Mouse (Mus musculus) embryonic facial prominence, embryonic 14.5 days (tissue): Measurements from ENCODE around the gene Lat2. TPM values are rescaled to one million over a fixed set of nuclear protein-coding genes. Genes with fewer than 3 reads are reported as not detected.

Source experiments
- ATAC-seq: fragments of 200-750 bp; cut with Nextera tagmentation; 2 replicates; pipeline ENCODE4 v1.8.0; 2017; ENCODE audit warnings: low read depth, moderate number of reproducible peaks, moderate TSS enrichment
- DNase-seq: peaks from one replicate; pipeline ENCODE4 v3.0.0-alpha.2; 2015; ENCODE audit warnings: low spot score
- H3K27ac ChIP-seq: fragments of 300-500 bp; sonication (generic); replicated peaks from 2 replicates; pipeline ENCODE4 v1.5.1; 2014; ENCODE audit warnings: low read depth, mild to moderate bottlenecking, low read length, moderate library complexity
- H3K27me3 ChIP-seq: fragments of 300-500 bp; sonication (generic); replicated peaks from 2 replicates; pipeline ENCODE4 v1.6.1; 2014; ENCODE audit warnings: low read length; ENCODE audit not compliant: control insufficient read depth, insufficient read depth
- H3K36me3 ChIP-seq: fragments of 300-500 bp; sonication (generic); 2 replicates; pipeline ENCODE4 v1.6.1; 2014; ENCODE audit warnings: low read length, mixed read lengths; ENCODE audit not compliant: control insufficient read depth, insufficient read depth
- H3K4me1 ChIP-seq: fragments of 300-500 bp; sonication (generic); 2 replicates; pipeline ENCODE4 v1.6.1; 2014; ENCODE audit warnings: antibody characterized with exemption, low read length; ENCODE audit not compliant: control insufficient read depth, insufficient read depth
- H3K4me2 ChIP-seq: fragments of 300-500 bp; sonication (generic); 2 replicates; pipeline ENCODE4 v1.6.1; 2014; ENCODE audit warnings: low read depth, mild to moderate bottlenecking, low read length, moderate library complexity, mixed read lengths
- H3K4me3 ChIP-seq: fragments of 300-500 bp; sonication (generic); 2 replicates; pipeline ENCODE4 v1.5.1; 2014; ENCODE audit warnings: low read depth, mild to moderate bottlenecking, low read length
- H3K9ac ChIP-seq: fragments of 300-500 bp; sonication (generic); 2 replicates; pipeline ENCODE4 v1.6.1; 2014; ENCODE audit warnings: low read depth, mild to moderate bottlenecking, low read length, moderate library complexity, mixed read lengths
- H3K9me3 ChIP-seq: fragments of 300-500 bp; sonication (generic); 2 replicates; pipeline ENCODE4 v1.6.1; 2016; ENCODE audit warnings: low read length; ENCODE audit not compliant: control insufficient read depth
- WGBS: fragments of 180-500 bp; shearing (Covaris S2); extraction: QIAGEN DNeasy Blood & Tissue Kit; methylation state at CpG from one replicate; pipeline ENCODE4 v1.1.7; 2014; 5-methylcytosine and 5-hydroxymethylcytosine counted together
- polyA plus RNA-seq: library from polyadenylated mRNA; unstranded; fragments of >200 nt; fragmentation: Nextera tagmentation; extraction: Ambion mirVana; gene quantifications from 2 replicates; pipeline ENCODE4 v1.2.1, GENCODE M21; 2014

Gene Lat2
- polyA plus RNA-seq, 1 experiment from 2014 or later = 4.5 TPM

- no peak overlapping the region for H3K4me2 ChIP-seq
- H3K36me3 ChIP-seq = peaks cover 14% of the 10 kb centered on the region
- no peak overlapping the region for H3K9ac ChIP-seq
- H3K4me3 ChIP-seq = no peak overlapping the region
- H3K9me3 ChIP-seq = no peaks in the 10 kb centered on the region
- H3K4me1 ChIP-seq = peaks cover 11% of the 10 kb centered on the region; the same call in 1 of the 2 replicates
- no peak overlapping the region for H3K27ac ChIP-seq
- DNase-seq (no peak), ATAC-seq (no peak)
- no peaks in the 10 kb centered on the region for H3K27me3 ChIP-seq
- WGBS = 82% methylated on average over 3 of the region's 3 CpGs
Measured at GRCm38 (mm10) chr5:134640371-134640770, 25.5 kb upstream of the Lat2 start.

- Histone ChIP-seq H3K9ac (peak within 1 kb of the TSS; percentile 99), H3K9me3 (no peaks in the 10 kb centered on the region), H3K27ac (peak within 1 kb of the TSS; percentile 96), H3K4me3 (peak within 1 kb of the TSS; percentile 97), H3K36me3 (peaks cover 23% of the 10 kb centered on the region), H3K27me3 (no peaks in the 10 kb centered on the region), H3K4me1 (peaks cover 11% of the 10 kb centered on the region; the same call in 1 of the 2 replicates), H3K4me2 (peak within 1 kb of the TSS; percentile 72)
- DNase-seq (peak; percentile 97), ATAC-seq (peak; percentile 94)
- WGBS = under 1% methylated on average over 28 of the region's 52 CpGs
Measured at GRCm38 (mm10) chr5:134639269-134639682, 24.5 kb upstream of the Lat2 start, which contains the start of gene Eif4h. Gene Eif4h, minus strand, starts transcription at chr5:134639490.

GRCm38 (mm10) chr5:134638461-134639268 is 23.8 kb upstream of the Lat2 start:
- Histone ChIP-seq H3K9me3 (no peaks in the 10 kb centered on the region), H3K27me3 (no peaks in the 10 kb centered on the region), H3K9ac (peak overlapping the region; percentile 99), H3K36me3 (peaks cover 27% of the 10 kb centered on the region), H3K27ac (peak overlapping the region; percentile 96), H3K4me3 (peak overlapping the region; percentile 97), H3K4me2 (peak overlapping the region; percentile 72), H3K4me1 (peaks cover 11% of the 10 kb centered on the region; the same call in 1 of the 2 replicates)
- DNase-seq (no peak), ATAC-seq (peak; percentile 77)
- WGBS = under 1% methylated on average over 30 of the region's 85 CpGs

DNA sequence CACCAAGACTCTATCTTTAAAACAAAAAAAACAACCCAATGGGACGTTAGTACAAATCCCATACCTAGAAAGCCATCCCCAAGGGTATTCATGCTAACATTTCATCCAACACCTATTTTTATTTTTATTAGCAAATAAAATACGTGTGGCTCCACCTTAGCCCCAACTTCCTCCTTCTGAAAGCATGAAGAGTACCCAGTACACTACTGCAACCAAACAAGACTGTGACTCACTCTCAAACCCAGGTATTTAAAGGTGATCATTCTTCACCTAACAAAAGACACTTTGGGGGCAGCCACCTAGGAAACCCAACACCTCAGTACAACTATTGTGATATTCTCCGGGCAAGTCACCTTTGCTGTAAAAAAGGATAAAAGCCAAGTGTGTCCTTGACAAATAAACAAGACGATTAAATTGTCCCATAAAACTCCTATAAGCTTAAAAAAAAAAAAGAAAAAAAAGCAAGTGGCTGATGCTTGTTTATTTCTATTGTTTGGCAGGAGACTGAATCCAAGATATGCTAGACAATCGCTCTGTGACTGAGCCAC is 23.1 kb upstream of the Lat2 start:
- 32% methylated on average over 5 of the region's 5 CpGs for WGBS
- H3K4me3 ChIP-seq = peak overlapping the region; percentile 97
- peak overlapping the region; percentile 99 for H3K9ac ChIP-seq
- ATAC-seq (no peak), DNase-seq (no peak)
- H3K27me3 ChIP-seq = no peaks in the 10 kb centered on the region
- peaks cover 35% of the 10 kb centered on the region for H3K36me3 ChIP-seq
- H3K9me3 ChIP-seq = no peaks in the 10 kb centered on the region
- H3K27ac ChIP-seq = peak overlapping the region; percentile 96
- peaks cover 11% of the 10 kb centered on the region for H3K4me1 ChIP-seq
- peak overlapping the region; percentile 72 for H3K4me2 ChIP-seq

- Histone ChIP-seq H3K27me3 (no peaks in the 10 kb centered on the region), H3K4me2 (no peak overlapping the region), H3K36me3 (peaks cover 68% of the 10 kb centered on the region), H3K4me1 (peaks cover 6% of the 10 kb centered on the region), H3K9me3 (no peaks in the 10 kb centered on the region), H3K4me3 (no peak overlapping the region), H3K9ac (no peak overlapping the region), H3K27ac (no peak overlapping the region)
- ATAC-seq (no peak), DNase-seq (no peak)
- WGBS = 66% methylated on average over 2 of the region's 2 CpGs
Measured at GRCm38 (mm10) chr5:134632841-134633240, 18.0 kb upstream of the Lat2 start.

GRCm38 (mm10) chr5:134630835-134631234 is 16.0 kb upstream of the Lat2 start:
- no peak for DNase-seq
- Histone ChIP-seq H3K9me3 (no peaks in the 10 kb centered on the region), H3K9ac (no peak overlapping the region), H3K4me1 (no peaks in the 10 kb centered on the region; the same call in 1 of the 2 replicates), H3K27ac (no peak overlapping the region), H3K27me3 (no peaks in the 10 kb centered on the region), H3K4me3 (no peak overlapping the region), H3K36me3 (peaks cover 77% of the 10 kb centered on the region), H3K4me2 (no peak overlapping the region)
- no peak for ATAC-seq

DNA sequence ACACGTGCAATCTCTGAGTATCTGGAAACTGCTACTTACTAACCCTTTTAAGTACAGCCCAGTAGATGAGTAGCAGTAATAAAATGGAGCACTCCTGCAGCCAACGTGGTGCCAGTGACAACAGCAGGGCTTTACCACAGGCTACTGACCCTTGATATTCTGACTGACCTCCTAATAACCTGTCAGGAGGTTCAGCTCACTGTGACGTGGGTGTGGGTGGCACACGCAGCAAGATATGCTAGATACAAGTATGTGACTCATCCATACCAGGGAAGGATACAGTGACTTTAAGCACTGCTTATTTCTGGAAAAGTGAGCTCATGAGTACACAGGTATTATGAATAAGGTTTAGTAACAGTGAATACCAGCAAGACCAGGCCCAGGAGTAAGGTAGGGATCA is 14.7 kb upstream of the Lat2 start:
- H3K4me3 ChIP-seq = no peak overlapping the region
- DNase-seq (no peak), ATAC-seq (no peak)
- H3K9me3 ChIP-seq = no peaks in the 10 kb centered on the region
- H3K27me3 ChIP-seq = no peaks in the 10 kb centered on the region
- no peak overlapping the region for H3K9ac ChIP-seq
- WGBS = 81% methylated on average over 4 of the region's 4 CpGs
- H3K4me2 ChIP-seq = no peak overlapping the region
- no peaks in the 10 kb centered on the region; the same call in 1 of the 2 replicates for H3K4me1 ChIP-seq
- H3K36me3 ChIP-seq = peaks cover 79% of the 10 kb centered on the region
- H3K27ac ChIP-seq = no peak overlapping the region

- Histone ChIP-seq H3K36me3 (peaks cover 100% of the 10 kb centered on the region), H3K27me3 (no peaks in the 10 kb centered on the region), H3K9me3 (no peaks in the 10 kb centered on the region), H3K9ac (no peak overlapping the region), H3K4me2 (no peak overlapping the region), H3K4me3 (no peak overlapping the region), H3K27ac (no peak overlapping the region), H3K4me1 (no peaks in the 10 kb centered on the region)
- ATAC-seq (no peak), DNase-seq (no peak)
- 79% methylated on average over 2 of the region's 2 CpGs for WGBS
Measured at GRCm38 (mm10) chr5:134622069-134622468, 7.2 kb upstream of the Lat2 start.
